Mouse (Mus musculus): ENCODE data around the gene Man1a. TPM values are rescaled to one million over a fixed set of nuclear protein-coding genes. Genes with fewer than 3 reads are reported as not detected.

Gene Man1a
- total RNA-seq (2012; rRNA removed) (5.3 and 7.3 TPM in 2 replicates), polyA plus RNA-seq (2012; ENCODE audit: insufficient read depth in 1 of 2, insufficient read length in 2 of 2, low read depth in 1 of 2, low replicate concordance in 2 of 2, missing spikeins in 1 of 2) (1 to 10 TPM in 1 of 2 experiments, not detected in 1; 5.8 TPM)

- DNase-seq (ENCODE audit: low read depth, low spot score) = peak; percentile 21
- H3K27ac ChIP-seq (ENCODE audit: control insufficient read depth, low read depth, low read length) = no peak within 1 kb of the TSS
- peaks cover 0 to 19% of the 10 kb centered on the region in 2 experiments; a peak in 2 of 4 replicates for H3K4me1 ChIP-seq (ENCODE audit: control insufficient read depth in 1 of 2, insufficient read depth in 2 of 2, low read length in 2 of 2)
- peak within 1 kb of the TSS; percentile 89 to 92 for H3K4me3 ChIP-seq (ENCODE audit: control insufficient read depth in 1 of 2, insufficient read depth in 1 of 2, low read depth in 2 of 2, low read length in 2 of 2)
- peaks cover 0 to 4% of the 10 kb centered on the region in 2 experiments; a peak in 1 of 4 replicates for H3K36me3 ChIP-seq (ENCODE audit: control insufficient read depth in 1 of 2, insufficient read depth in 2 of 2, low read length in 2 of 2)
- peaks cover 8% of the 10 kb centered on the region; the same call in 1 of the 2 replicates for H3K79me2 ChIP-seq (ENCODE audit: control insufficient read depth, insufficient read depth, low read length, poor library complexity)
- H3K9ac ChIP-seq (ENCODE audit: control insufficient read depth, low read depth, low read length, poor library complexity, severe bottlenecking) = peak within 1 kb of the TSS; percentile 87
- H3K9me3 ChIP-seq (replicated peaks; ENCODE audit: insufficient read depth, low read length) = no peaks in the 10 kb centered on the region
- H3K27me3 ChIP-seq (ENCODE audit: control insufficient read depth in 1 of 2, insufficient read depth in 2 of 2, low read length in 2 of 2) = peaks cover 2 to 12% of the 10 kb centered on the region in 2 experiments
- TF ChIP-seq BHLHE40 (IDR thresholded peaks at IDR 0.05; ENCODE audit: borderline replicate concordance, low read depth, low read length) (no peak), NELFE (IDR thresholded peaks at IDR 0.05; ENCODE audit: low read depth, low read length) (no peak), ZMIZ1 (IDR thresholded peaks at IDR 0.05; ENCODE audit: low read depth, low read length) (no peak), UBTF (IDR thresholded peaks at IDR 0.05; ENCODE audit: borderline replicate concordance, insufficient read depth, low read depth, low read length) (no peak)
Observed at GRCm38 (mm10) chr10:54076420-54076819, at the start of gene Man1a. TSS of gene Man1a (minus strand) at chr10:54076609.

DNA sequence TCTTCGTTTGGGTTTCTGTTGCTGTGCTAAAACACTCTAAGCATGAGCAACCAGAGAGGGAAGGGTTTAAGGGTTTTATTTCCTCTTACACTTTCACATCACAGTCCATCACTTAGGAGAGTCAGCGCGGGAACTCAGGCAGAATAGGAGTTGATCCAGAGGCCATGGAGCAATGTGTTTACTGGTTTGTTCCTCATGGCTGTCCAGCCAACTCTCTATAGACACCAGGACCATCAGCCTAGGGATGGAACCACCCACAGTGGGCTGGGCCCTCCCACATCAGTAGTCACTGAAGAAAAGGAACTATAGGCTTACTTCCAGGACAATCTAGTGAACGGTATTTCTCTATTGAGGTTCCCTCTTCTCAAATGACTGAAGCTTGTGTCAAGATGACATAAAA lies 45.4 kb upstream of the Man1a start:
- no peaks in the 10 kb centered on the region for H3K9me3 ChIP-seq (replicated peaks; ENCODE audit: insufficient read depth, low read length)
- no peak overlapping the region for H3K9ac ChIP-seq (ENCODE audit: control insufficient read depth, low read depth, low read length, poor library complexity, severe bottlenecking)
- H3K27ac ChIP-seq (ENCODE audit: control insufficient read depth, low read depth, low read length) = no peak overlapping the region
- no peaks in the 10 kb centered on the region for H3K79me2 ChIP-seq (ENCODE audit: control insufficient read depth, insufficient read depth, low read length, poor library complexity)
- peaks cover 0 to 3% of the 10 kb centered on the region in 2 experiments; a peak in 1 of 4 replicates for H3K36me3 ChIP-seq (ENCODE audit: control insufficient read depth in 1 of 2, insufficient read depth in 2 of 2, low read length in 2 of 2)
- TF ChIP-seq NELFE (IDR thresholded peaks at IDR 0.05; ENCODE audit: low read depth, low read length) (no peak), POLR2A (IDR thresholded peaks at IDR 0.05; ENCODE audit: control insufficient read depth in 1 of 2, insufficient read depth in 1 of 2, low read depth in 1 of 2, low read length in 2 of 2, poor library complexity in 1 of 2) (no peak), TBP (IDR thresholded peaks at IDR 0.05; ENCODE audit: low read depth, low read length) (no peak), MEF2A (IDR thresholded peaks at IDR 0.05; ENCODE audit: extremely low read depth, insufficient replicate concordance, low read depth, low read length, poor library complexity, severe bottlenecking) (no peak), TAL1 (IDR thresholded peaks at IDR 0.05; ENCODE audit: low read length) (no peak), UBTF (IDR thresholded peaks at IDR 0.05; ENCODE audit: borderline replicate concordance, insufficient read depth, low read depth, low read length) (no peak)
- DNase-seq (ENCODE audit: low read depth, low spot score) = no peak
- H3K4me1 ChIP-seq (ENCODE audit: control insufficient read depth in 1 of 2, insufficient read depth in 2 of 2, low read length in 2 of 2) = 0 out of 4 replicates have a peak, but pooled peaks cover 0 to 2% of the 10 kb centered on the region in 2 experiments
- no peaks in the 10 kb centered on the region for H3K27me3 ChIP-seq (ENCODE audit: control insufficient read depth in 1 of 2, insufficient read depth in 2 of 2, low read length in 2 of 2)
- H3K4me3 ChIP-seq (ENCODE audit: control insufficient read depth in 1 of 2, insufficient read depth in 1 of 2, low read depth in 2 of 2, low read length in 2 of 2) = no peak overlapping the region

GRCm38 (mm10) chr10:54120375-54120774 lies 44.0 kb upstream of the Man1a start:
- DNase-seq (ENCODE audit: low read depth, low spot score) = no peak
- TF ChIP-seq ZKSCAN1 (IDR thresholded peaks at IDR 0.05; ENCODE audit: low read depth, low read length) = no peak
- TF ChIP-seq ZMIZ1 (IDR thresholded peaks at IDR 0.05; ENCODE audit: low read depth, low read length) = no peak
- TF ChIP-seq TCF12 (IDR thresholded peaks at IDR 0.05; ENCODE audit: low read depth, low read length) = no peak
- TF ChIP-seq ZNF384 (IDR thresholded peaks at IDR 0.05; ENCODE audit: low read depth, low read length) = no peak
- no peak for TF ChIP-seq RAD21 (IDR thresholded peaks at IDR 0.05; ENCODE audit: low read depth, low read length)
- TF ChIP-seq USF2 (IDR thresholded peaks at IDR 0.05; ENCODE audit: borderline replicate concordance in 1 of 2, insufficient read depth in 1 of 2, low read depth in 1 of 2, low read length in 2 of 2) = no peak
- TF ChIP-seq TBP (IDR thresholded peaks at IDR 0.05; ENCODE audit: low read depth, low read length) = no peak
- TF ChIP-seq KAT2A (conservative IDR thresholded peaks at IDR 0.05; ENCODE audit: low read depth, low read length) = no peak
- Histone ChIP-seq H3K27ac (ENCODE audit: control insufficient read depth, low read depth, low read length) (no peak overlapping the region), H3K9me3 (replicated peaks; ENCODE audit: insufficient read depth, low read length) (no peaks in the 10 kb centered on the region), H3K79me2 (ENCODE audit: control insufficient read depth, insufficient read depth, low read length, poor library complexity) (no peaks in the 10 kb centered on the region), H3K4me1 (ENCODE audit: control insufficient read depth in 1 of 2, insufficient read depth in 2 of 2, low read length in 2 of 2) (0 out of 4 replicates have a peak, but pooled peaks cover 0 to 2% of the 10 kb centered on the region in 2 experiments), H3K9ac (ENCODE audit: control insufficient read depth, low read depth, low read length, poor library complexity, severe bottlenecking) (no peak overlapping the region), H3K36me3 (ENCODE audit: control insufficient read depth in 1 of 2, insufficient read depth in 2 of 2, low read length in 2 of 2) (peaks cover 0 to 3% of the 10 kb centered on the region in 2 experiments; a peak in 1 of 4 replicates), H3K4me3 (ENCODE audit: control insufficient read depth in 1 of 2, insufficient read depth in 1 of 2, low read depth in 2 of 2, low read length in 2 of 2) (no peak overlapping the region), H3K27me3 (ENCODE audit: control insufficient read depth in 1 of 2, insufficient read depth in 2 of 2, low read length in 2 of 2) (no peaks in the 10 kb centered on the region)

Data from MEL (cell line).